Mouse (Mus musculus) forebrain, embryonic 14.5 days (tissue): Measurements from ENCODE around the gene Prpf4. TPM values are rescaled to one million over a fixed set of nuclear protein-coding genes. Genes with fewer than 3 reads are reported as not detected.

Experiments used
- ATAC-seq: fragments of 200-750 bp; cut with Nextera tagmentation; 2 replicates; pipeline ENCODE4 v1.8.0; 2017; ENCODE audit warnings: mild to moderate bottlenecking, moderate library complexity
- DNase-seq: peaks from one replicate; pipeline ENCODE4 v3.0.0-alpha.2; 2015; ENCODE audit warnings: low spot score
- H3K27ac ChIP-seq: fragments of 300-500 bp; sonication (generic); 2 replicates; pipeline ENCODE4 v1.5.1; 2014; ENCODE audit warnings: low read depth, mild to moderate bottlenecking, control low read depth, low read length, moderate library complexity
- H3K27me3 ChIP-seq: fragments of 300-500 bp; sonication (generic); replicated peaks from 2 replicates; pipeline ENCODE4 v1.6.1; 2014; ENCODE audit warnings: low read length, control low read depth, mixed read lengths; ENCODE audit not compliant: control insufficient read depth, insufficient read depth
- H3K36me3 ChIP-seq: fragments of 300-500 bp; sonication (generic); 2 replicates; pipeline ENCODE4 v1.6.1; 2014; ENCODE audit warnings: low read length, control low read depth; ENCODE audit not compliant: control insufficient read depth, insufficient read depth
- H3K4me1 ChIP-seq: fragments of 300-500 bp; sonication (generic); 2 replicates; pipeline ENCODE4 v1.6.1; 2014; ENCODE audit warnings: antibody characterized with exemption, low read length, control low read depth; ENCODE audit not compliant: control insufficient read depth, insufficient read depth
- H3K4me2 ChIP-seq: fragments of 300-500 bp; sonication (generic); 2 replicates; pipeline ENCODE4 v1.6.1; 2014; ENCODE audit warnings: mild to moderate bottlenecking, control low read depth, low read length
- H3K4me3 ChIP-seq: fragments of 300-500 bp; sonication (generic); 2 replicates; pipeline ENCODE4 v1.5.1; 2014; ENCODE audit warnings: low read depth, low read length, control low read depth
- H3K9ac ChIP-seq: fragments of 300-500 bp; sonication (generic); 2 replicates; pipeline ENCODE4 v1.6.1; 2014; ENCODE audit warnings: mild to moderate bottlenecking, low read length, control low read depth, moderate library complexity
- H3K9me3 ChIP-seq: fragments of 300-500 bp; sonication (generic); replicated peaks from 2 replicates; pipeline ENCODE4 v1.6.1; 2016; ENCODE audit warnings: low read length, control low read depth, mixed read lengths; ENCODE audit not compliant: control insufficient read depth
- WGBS: fragments of 180-500 bp; shearing (Covaris S2); extraction: QIAGEN DNeasy Blood & Tissue Kit; methylation state at CpG from one replicate; pipeline ENCODE4 v1.1.7; 2014; 5-methylcytosine and 5-hydroxymethylcytosine counted together
- polyA plus RNA-seq: library from polyadenylated mRNA; unstranded; fragments of >200 nt; fragmentation: Nextera tagmentation; extraction: Ambion mirVana; gene quantifications from 2 replicates; pipeline ENCODE4 v1.2.1, GENCODE M21; 2014

The Prpf4 gene
- polyA plus RNA-seq, 1 experiment from 2014 or later = 16.4 TPM

- H3K27me3 ChIP-seq = no peaks in the 10 kb centered on the region
- H3K27ac ChIP-seq = no peak overlapping the region
- H3K9me3 ChIP-seq = no peaks in the 10 kb centered on the region
- no peaks in the 10 kb centered on the region for H3K36me3 ChIP-seq
- no peak overlapping the region for H3K4me2 ChIP-seq
- ATAC-seq (no peak), DNase-seq (no peak)
- H3K4me3 ChIP-seq = no peak overlapping the region
- no peak overlapping the region for H3K9ac ChIP-seq
- 82% methylated on average over 4 of the region's 4 CpGs for WGBS
- peaks cover 4% of the 10 kb centered on the region; the same call in 1 of the 2 replicates for H3K4me1 ChIP-seq
Observed at GRCm38 (mm10) chr4:62366291-62366690, 42.3 kb upstream of the Prpf4 start.

- Histone ChIP-seq H3K9me3 (no peaks in the 10 kb centered on the region), H3K4me3 (no peak overlapping the region), H3K4me2 (no peak overlapping the region), H3K27ac (no peak overlapping the region), H3K27me3 (no peaks in the 10 kb centered on the region), H3K9ac (no peak overlapping the region), H3K36me3 (no peaks in the 10 kb centered on the region), H3K4me1 (no peaks in the 10 kb centered on the region)
- ATAC-seq (no peak), DNase-seq (no peak)
- WGBS = 91% methylated on average over 6 of the region's 6 CpGs
Observed at GRCm38 (mm10) chr4:62367586-62367985, 41.0 kb upstream of the Prpf4 start.

DNA sequence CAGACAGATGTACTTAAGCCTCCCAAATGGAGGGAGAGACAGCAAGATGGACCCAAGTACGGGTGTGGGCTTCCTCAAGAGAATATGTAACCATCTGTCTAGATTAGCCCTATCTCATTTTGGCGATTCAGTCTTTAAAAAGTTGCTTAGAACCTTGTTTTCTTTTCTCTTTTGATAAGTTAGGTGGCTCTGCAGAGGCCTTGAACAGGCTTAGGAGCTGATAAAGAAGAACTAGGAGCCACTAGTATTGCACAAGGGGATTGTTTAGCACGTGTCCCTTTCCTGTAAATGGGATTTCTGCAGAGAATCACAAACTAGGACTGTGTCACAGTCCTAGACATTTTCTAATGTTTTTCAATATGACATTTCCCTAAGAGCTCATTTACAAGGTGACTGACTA is 39.5 kb upstream of the Prpf4 start:
- H3K9ac ChIP-seq = no peak overlapping the region
- no peak overlapping the region for H3K27ac ChIP-seq
- DNase-seq (no peak), ATAC-seq (no peak)
- H3K27me3 ChIP-seq = no peaks in the 10 kb centered on the region
- no peak overlapping the region for H3K4me2 ChIP-seq
- no peaks in the 10 kb centered on the region for H3K9me3 ChIP-seq
- WGBS = 86% methylated on average over 3 of the region's 3 CpGs
- no peak overlapping the region for H3K4me3 ChIP-seq
- H3K4me1 ChIP-seq = no peaks in the 10 kb centered on the region
- no peaks in the 10 kb centered on the region for H3K36me3 ChIP-seq

DNA sequence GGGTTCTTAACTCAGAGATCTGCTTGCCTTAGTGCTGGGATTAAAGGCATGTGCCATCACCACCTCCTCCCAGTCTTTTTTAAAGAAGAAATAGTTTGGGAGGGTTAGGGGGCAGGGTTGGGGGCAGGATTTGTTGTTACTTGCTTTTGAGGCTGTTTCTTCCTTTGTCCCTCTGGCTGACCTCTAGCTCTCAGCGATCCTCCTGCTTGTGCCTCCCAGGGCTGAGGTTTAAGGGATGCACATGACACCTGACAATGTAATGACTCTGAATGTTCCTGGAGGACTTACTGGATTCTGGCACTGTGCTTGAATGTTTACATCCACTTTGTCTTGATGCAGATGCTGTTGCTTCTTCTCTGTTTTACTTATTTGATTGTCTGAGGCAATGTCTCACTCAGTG is 36.2 kb upstream of the Prpf4 start:
- H3K9ac ChIP-seq = no peak overlapping the region
- 8% methylated on average over 1 of the region's 1 CpGs for WGBS
- no peak overlapping the region for H3K4me3 ChIP-seq
- H3K4me1 ChIP-seq = no peaks in the 10 kb centered on the region
- no peaks in the 10 kb centered on the region for H3K9me3 ChIP-seq
- DNase-seq (no peak), ATAC-seq (no peak)
- no peaks in the 10 kb centered on the region for H3K27me3 ChIP-seq
- H3K4me2 ChIP-seq = no peak overlapping the region
- no peak overlapping the region for H3K27ac ChIP-seq
- no peaks in the 10 kb centered on the region for H3K36me3 ChIP-seq

GRCm38 (mm10) chr4:62372818-62373520 is 35.6 kb upstream of the Prpf4 start:
- 87% methylated on average over 9 of the region's 9 CpGs for WGBS
- Histone ChIP-seq H3K4me3 (no peak overlapping the region), H3K4me1 (no peaks in the 10 kb centered on the region), H3K9me3 (no peaks in the 10 kb centered on the region), H3K27me3 (no peaks in the 10 kb centered on the region), H3K27ac (no peak overlapping the region), H3K9ac (no peak overlapping the region), H3K36me3 (no peaks in the 10 kb centered on the region), H3K4me2 (no peak overlapping the region)
- ATAC-seq (no peak), DNase-seq (no peak)

DNA sequence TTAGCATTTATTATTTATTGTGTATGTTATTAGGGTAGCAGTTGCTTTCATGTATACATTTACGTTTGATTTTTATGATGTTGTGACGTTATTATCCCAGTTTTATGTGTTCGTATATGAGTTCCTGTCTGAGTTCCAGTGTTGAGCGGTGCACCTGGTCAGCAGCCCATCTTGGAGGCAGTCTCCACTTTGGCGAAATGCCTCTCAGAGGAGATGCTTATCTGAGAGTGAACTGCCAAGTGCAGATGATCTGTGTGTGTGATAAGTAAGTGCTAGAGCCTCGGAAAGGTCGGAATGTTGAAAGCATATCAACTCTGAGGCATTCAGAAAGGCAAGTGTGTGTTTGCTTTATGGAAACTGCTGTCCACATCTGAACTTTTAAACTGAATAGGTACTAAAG is 34.9 kb upstream of the Prpf4 start:
- H3K4me1 ChIP-seq = 0 out of 2 replicates have a peak, but pooled peaks cover 2% of the 10 kb centered on the region
- ATAC-seq = no peak
- H3K27me3 ChIP-seq = no peaks in the 10 kb centered on the region
- WGBS = 92% methylated on average over 7 of the region's 7 CpGs
- H3K4me3 ChIP-seq = no peak overlapping the region
- no peak overlapping the region for H3K27ac ChIP-seq
- H3K9me3 ChIP-seq = no peaks in the 10 kb centered on the region
- no peak for DNase-seq
- H3K36me3 ChIP-seq = no peaks in the 10 kb centered on the region
- no peak overlapping the region for H3K4me2 ChIP-seq
- H3K9ac ChIP-seq = no peak overlapping the region

GRCm38 (mm10) chr4:62374342-62374741 is 34.3 kb upstream of the Prpf4 start:
- Histone ChIP-seq H3K9ac (no peak overlapping the region), H3K27me3 (no peaks in the 10 kb centered on the region), H3K9me3 (no peaks in the 10 kb centered on the region), H3K4me2 (no peak overlapping the region), H3K4me1 (0 out of 2 replicates have a peak, but pooled peaks cover 2% of the 10 kb centered on the region), H3K36me3 (no peaks in the 10 kb centered on the region), H3K27ac (no peak overlapping the region), H3K4me3 (no peak overlapping the region)
- ATAC-seq = no peak
- no peak for DNase-seq
- 88% methylated on average over 4 of the region's 4 CpGs for WGBS

DNA sequence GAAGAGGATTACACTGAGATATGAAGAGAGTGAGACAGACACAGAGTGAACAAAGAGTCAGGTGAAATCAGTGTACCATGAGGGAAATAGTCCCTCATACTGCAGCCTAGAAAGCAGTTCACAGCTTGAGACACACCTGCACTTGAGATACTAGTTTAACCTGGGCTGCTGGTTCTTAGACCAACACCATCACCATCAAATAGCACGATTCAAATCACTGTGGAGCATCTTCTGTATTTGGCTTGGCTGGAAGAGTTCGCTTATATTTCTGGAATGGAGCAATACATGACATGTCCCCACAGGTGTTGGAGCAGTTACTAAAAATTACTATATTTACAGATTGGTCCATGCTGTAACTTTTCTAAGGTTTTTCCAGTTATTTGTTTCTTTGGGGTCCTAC is 32.5 kb upstream of the Prpf4 start:
- Histone ChIP-seq H3K36me3 (no peaks in the 10 kb centered on the region), H3K27ac (no peak overlapping the region), H3K9ac (no peak overlapping the region), H3K4me2 (no peak overlapping the region), H3K9me3 (no peaks in the 10 kb centered on the region), H3K4me3 (no peak overlapping the region), H3K27me3 (no peaks in the 10 kb centered on the region), H3K4me1 (0 out of 2 replicates have a peak, but pooled peaks cover 2% of the 10 kb centered on the region)
- 90% methylated on average over 2 of the region's 2 CpGs for WGBS
- no peak for DNase-seq
- no peak for ATAC-seq

GRCm38 (mm10) chr4:62379724-62380381 is 28.7 kb upstream of the Prpf4 start:
- no peak for DNase-seq
- Histone ChIP-seq H3K4me1 (0 out of 2 replicates have a peak, but pooled peaks cover 2% of the 10 kb centered on the region), H3K4me2 (no peak overlapping the region), H3K9ac (no peak overlapping the region), H3K9me3 (no peaks in the 10 kb centered on the region), H3K36me3 (no peaks in the 10 kb centered on the region), H3K27me3 (no peaks in the 10 kb centered on the region), H3K27ac (no peak overlapping the region), H3K4me3 (no peak overlapping the region)
- WGBS = 91% methylated on average over 9 of the region's 9 CpGs
- ATAC-seq = no peak
